Mouse (Mus musculus) kidney, postnatal 10 days (tissue): ENCODE measurements at regions not wholly inside any gene's neighbourhood (a gene's known extent, or its start where the extent isn't known, plus 50 kb on each side); places are given as distances from the start of the nearest gene placed in this dataset.

ENCODE experiments used
- DNase-seq: peaks from one replicate; pipeline ENCODE4 v3.0.0; 2021; ENCODE audit warnings: mixed read lengths

DNA sequence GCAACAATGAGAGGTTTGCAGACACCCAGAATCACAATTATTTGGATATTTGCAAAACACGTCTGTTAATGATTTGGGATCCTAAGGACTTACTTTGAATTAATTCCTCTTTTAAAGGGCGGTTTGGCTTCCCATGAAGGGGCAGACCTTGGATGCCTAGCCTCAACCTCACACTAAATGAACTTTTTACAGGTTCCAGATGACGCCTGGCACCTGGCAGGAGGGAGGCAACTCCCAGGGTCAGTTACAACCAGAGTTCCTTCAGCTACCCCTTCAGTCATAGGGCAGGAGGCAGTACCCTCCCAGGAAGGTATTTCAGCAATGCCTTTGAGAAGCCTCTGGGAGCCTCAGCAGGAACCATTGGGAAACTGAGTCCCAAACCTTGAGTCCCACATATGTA, 57.9 kb upstream of the Stx18 start:
- no peak for DNase-seq

DNA sequence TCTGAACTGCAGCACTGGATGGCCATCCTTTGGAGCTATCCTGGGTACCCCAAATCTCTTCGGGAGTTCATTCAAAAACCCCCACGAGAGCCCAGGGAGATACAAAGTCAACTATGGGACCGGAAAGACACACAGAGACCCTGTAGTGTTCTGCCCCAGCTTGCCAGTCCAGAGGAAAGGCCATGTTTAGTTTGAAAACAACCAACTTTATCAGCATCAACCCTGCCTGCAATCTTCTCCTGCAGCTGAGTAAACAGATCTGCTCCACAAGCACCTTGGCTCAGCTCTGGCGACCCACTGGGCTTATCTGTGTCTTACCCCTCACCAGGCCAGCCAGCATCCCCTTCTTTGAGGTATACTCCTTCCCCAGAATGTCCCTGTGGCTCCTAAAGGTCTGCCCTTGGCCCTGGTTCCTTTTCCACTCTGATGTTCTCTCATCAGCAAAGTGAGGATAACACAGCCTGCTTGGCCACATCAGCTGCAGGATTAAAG, 61.6 kb upstream of the Stx18 start:
- no peak for DNase-seq

GRCm38 (mm10) chr5:37972980-37973545, 65.5 kb upstream of the Stx18 start:
- DNase-seq = no peak

DNA sequence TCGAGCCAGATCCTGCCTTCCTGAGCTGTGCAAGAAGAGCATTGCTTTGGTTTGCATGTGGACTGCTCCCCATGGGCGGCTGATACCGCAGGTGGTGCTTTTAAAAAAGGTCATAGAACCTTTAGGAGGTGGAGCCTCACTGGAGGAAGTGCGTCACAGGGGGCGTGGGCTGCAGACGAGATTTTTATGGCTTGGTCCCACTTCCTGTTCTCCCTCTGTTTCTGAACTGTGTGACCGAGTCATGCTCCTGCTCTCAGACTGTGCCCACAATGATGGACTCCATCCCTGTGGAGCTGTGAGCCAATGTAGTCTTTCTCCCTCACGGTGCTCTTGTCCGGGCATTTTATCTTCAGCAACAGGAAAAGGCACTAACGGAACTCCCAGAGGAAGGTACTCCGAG, 66.8 kb upstream of the Stx18 start:
- DNase-seq = no peak

- DNase-seq = no peak
Measured at GRCm38 (mm10) chr5:37968596-37968995, 69.9 kb upstream of the Stx18 start.

GRCm38 (mm10) chr5:37967914-37968375, 70.6 kb upstream of the Stx18 start:
- DNase-seq = no peak

- DNase-seq = no peak
Measured at GRCm38 (mm10) chr5:37967106-37967913, 71.2 kb upstream of the Stx18 start.

GRCm38 (mm10) chr5:37963688-37964087, 74.9 kb upstream of the Stx18 start:
- DNase-seq = no peak

DNA sequence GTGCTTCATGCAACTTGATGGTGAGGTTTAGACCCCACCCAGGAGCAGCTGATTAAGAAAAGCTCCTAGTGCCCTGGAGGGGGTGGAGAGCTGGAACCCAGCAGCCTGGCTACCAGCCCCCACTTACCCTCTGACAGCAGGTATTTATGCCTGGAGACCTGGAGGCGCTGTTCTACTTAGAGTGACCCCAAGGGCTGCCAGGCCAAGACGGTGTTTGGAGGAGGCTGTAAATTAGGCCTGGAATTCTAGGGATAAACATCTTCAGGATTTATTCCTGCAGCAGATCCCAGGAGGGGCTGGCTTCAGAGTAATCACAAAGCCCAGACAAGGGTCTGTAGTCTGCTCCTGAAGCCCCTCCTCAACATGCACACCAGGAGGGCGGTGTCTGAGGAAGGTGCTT, 76.0 kb upstream of the Stx18 start:
- no peak for DNase-seq

GRCm38 (mm10) chr5:37960216-37960615, 78.3 kb upstream of the Stx18 start:
- DNase-seq = no peak

DNA sequence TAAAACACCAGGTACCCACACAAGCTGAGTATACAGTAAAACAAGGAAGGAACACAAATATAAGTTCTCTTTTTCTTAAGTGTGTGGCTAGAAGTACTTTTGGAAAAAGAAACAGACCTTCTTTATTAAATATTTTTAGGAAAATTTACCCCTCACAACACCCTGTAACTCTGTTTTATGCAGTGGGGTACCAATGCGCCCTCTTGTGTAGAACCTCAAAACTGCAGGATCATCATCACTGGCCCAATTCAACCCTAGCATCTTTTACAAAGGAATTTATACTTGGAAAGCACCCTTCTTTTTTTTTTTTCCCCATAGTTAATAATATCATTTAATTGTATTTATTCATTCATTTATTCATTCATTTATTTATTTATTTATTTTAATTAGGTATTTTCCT, 86.4 kb upstream of the Stx18 start:
- DNase-seq = peak; percentile 38

GRCm38 (mm10) chr5:37932760-37933122, 105.8 kb upstream of the Stx18 start:
- DNase-seq = no peak

- DNase-seq = peak; percentile 56
Measured at GRCm38 (mm10) chr5:37932086-37932759, 106.3 kb upstream of the Stx18 start.

DNA sequence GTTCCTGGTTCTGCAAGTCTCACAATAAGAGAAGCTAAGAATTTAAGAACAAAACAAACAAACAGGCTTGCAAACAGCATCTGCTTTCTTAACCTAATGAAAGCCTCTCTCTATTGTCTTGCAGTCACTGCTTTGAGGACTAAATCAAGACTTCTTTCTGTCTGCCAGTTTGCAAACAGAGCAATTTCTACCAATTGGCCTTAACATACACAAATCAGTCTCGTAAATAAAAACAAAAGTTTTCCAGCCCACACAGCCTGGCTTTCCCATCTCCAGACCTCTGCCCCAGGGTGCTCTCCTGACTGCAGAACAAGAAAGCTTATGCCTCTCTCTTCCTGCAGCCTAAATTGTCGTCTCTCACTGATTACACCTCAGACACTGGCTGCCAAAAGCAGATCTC, 96.1 kb upstream of the Msx1 start:
- DNase-seq = no peak

DNA sequence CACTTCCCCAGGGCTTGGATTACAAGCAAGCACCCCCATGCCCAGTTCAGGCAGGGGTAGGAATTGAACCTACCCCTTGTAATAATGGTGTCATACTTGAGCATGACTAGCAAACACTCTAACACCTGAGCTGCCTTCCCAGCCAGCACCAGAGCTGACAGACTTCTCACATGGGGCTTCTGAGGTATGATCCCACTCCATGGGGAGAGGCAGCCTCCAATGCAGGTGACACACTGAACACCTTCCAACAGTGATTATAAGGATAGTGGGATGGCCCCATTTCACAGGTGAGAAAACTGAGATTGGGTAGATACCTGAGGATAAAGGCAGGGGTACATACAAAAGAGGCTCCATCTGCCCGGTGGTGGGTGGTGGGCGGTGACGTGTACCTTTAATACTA, 94.7 kb upstream of the Msx1 start:
- DNase-seq = no peak

GRCm38 (mm10) chr5:37918001-37918707, 93.8 kb upstream of the Msx1 start:
- DNase-seq = no peak

DNA sequence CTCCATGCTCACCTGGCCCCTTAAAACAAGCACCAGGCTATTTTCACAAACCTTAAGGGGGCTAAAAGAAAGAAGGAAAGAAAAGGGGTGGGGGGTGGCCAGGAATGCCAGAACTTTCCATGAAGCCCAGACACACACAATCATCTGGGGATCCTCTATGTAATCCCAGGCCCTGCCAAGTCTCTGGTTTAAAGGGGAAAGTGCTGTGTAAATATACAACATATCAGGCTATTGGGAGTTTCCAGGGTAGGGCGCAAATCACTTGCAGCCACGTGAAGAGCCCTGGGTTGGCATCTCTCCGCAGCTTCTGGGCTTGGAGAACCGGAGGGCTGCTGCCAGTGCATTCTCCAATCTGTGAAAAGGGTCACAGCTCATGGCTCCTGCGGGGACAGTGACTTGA, 92.8 kb upstream of the Msx1 start:
- no peak for DNase-seq

DNA sequence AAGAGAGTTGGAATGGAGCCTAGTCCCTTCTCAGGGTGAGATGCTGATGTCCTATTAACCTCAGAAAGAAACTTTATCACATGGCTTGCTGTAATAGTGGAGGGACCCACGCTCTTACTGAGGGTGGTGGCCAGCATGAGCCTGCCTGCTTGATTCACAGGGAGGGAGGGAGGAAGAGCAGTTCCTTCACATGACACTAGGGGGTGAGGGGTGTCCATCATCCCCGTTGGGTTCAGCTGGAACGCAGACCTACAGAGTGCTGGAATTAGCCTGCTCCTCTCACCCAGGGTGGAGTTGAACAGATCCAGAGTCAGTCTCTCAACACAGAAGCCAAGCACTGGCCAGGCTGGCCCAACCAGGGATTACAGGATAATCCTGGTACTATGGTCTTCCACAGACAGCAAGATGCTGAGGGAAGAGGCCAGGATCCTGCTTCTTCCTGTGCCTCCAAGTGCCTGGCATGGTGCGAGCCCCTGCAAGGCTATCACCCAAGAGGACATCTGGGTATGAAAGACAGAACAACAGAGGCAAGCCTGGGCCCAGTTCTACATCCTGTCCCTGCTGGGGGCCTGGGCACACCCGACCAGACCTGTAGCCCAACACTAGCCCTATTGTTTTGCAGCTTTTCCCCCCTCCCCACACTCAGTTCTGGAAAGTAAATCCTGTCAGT, 80.4 kb upstream of the Msx1 start:
- no peak for DNase-seq

DNA sequence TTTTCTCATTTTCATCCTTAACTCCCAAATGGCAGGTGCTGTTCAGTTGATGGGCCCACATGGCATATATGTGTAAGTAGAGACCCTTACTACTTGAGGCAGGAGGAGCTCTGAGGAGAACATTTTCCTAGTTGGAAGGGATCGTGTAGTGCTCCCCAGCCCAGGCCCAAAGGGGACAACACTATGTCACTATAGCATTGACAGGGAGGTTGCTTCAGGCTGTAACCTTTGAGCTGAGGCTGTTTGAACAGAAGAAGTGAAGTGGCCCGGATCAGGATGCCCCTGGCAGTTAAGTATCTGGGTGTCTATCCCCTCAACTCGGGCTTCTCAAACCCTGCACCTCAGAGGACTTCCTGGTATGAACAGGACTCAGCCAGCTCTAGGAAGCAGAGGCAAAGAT, 79.5 kb upstream of the Msx1 start:
- DNase-seq = no peak

DNA sequence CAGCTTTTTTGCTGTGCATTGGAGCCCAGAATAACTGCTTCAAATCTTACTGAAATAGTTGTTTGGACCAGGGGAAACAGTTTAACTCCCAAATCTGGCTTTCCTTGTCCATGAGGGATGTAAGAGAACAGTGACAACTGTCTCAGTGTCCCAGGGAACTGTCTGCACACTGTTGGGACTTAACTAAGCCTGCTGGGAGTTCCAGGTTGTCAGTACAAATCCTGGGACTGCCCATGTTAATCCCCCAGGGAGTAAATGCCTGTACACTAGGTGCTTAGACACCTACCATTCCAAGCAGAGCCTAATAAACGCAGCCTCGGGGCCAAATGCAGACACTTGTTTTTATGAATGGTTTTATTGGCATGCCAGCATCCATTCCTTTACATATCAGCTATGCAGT, 78.4 kb upstream of the Msx1 start:
- no peak for DNase-seq

DNA sequence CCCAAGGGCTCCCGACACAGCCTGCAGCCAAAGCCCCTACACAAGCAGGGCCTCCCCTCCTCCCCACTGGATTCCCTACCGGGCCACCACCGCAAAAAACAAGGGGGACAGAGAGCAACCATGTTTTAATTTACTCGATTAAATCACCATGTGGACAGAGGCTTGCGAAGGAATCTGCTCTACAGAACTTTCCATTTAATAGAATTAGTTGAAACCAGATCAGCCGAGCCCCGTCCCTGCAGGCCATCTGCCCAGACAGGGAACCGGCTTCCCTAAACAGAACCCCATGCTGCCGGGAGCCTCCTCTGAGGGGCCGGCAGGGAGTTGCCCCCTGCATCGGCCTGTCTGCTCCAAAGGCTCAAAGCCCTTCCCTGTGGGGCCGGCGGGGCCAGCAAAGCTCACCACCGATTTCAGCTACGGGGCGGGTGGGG, 77.5 kb upstream of the Msx1 start:
- no peak for DNase-seq

- no peak for DNase-seq
Measured at GRCm38 (mm10) chr5:37898041-37898615, 73.7 kb upstream of the Msx1 start.
